Mouse (Mus musculus) erythroblast, embryonic 14.5 days (primary cell): ENCODE measurements at regions not wholly inside any gene's neighbourhood (a gene's known extent, or its start where the extent isn't known, plus 50 kb on each side); places are given as distances from the start of the nearest gene placed in this dataset.

ENCODE experiments used
- GATA1 ChIP-seq: IDR thresholded peaks from 2 replicates; pipeline ENCODE4 v1.6.1; 2012; ENCODE audit warnings: low read length, inconsistent platforms, mixed read lengths
- TAL1 ChIP-seq: IDR thresholded peaks from 3 replicates; pipeline ENCODE4 v1.6.1; 2012; ENCODE audit warnings: low read length, inconsistent platforms, mixed read lengths

DNA sequence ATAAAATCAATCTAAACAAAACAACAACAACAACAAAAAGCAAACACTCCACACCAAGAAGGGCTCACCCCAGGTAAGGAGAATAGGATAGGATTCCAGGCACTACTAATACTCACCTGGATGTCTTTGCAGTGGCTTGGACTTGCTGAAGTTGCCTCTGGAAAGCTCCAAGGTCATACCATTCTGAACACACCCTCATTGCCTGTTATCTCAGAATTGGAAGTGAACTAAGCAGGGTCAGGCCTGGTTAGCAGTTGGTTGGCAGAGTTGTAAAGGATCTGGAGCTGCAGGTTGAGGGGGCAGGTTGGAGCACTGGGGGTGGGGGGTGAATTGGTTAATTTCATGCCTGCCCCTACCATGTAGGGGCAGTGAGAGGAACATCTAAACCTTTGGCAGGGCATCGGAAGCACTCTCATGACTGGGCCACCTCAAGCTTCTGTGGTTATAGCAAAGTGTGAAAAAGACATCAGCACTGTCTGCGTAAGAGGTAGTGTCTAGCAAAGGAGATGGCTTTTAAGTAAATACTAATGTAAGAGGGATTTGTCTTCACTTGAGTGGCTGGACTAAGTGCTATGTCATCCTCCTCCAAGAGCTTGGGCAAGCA, 169.5 kb downstream of the Cd47 start:
- TF ChIP-seq TAL1 (no peak), GATA1 (no peak)
